Mouse (Mus musculus) T-cell, adult 2 months (primary cell): Measurements from ENCODE around the gene Grtp1.

Source experiments
- DNase-seq: peaks from one replicate; pipeline ENCODE4 v3.0.0; 2022; ENCODE audit warnings: low spot score

The Grtp1 gene

GRCm38 (mm10) chr8:13204371-13205140 is 4.1 kb upstream of the Grtp1 start:
- DNase-seq: no peak

GRCm38 (mm10) chr8:13203472-13203871 is 3.1 kb upstream of the Grtp1 start:
- peak; percentile 26 for DNase-seq

GRCm38 (mm10) chr8:13202806-13203205 is 2.4 kb upstream of the Grtp1 start:
- no peak for DNase-seq

- no peak for DNase-seq
Measured at GRCm38 (mm10) chr8:13202041-13202440, 1.6 kb upstream of the Grtp1 start.

GRCm38 (mm10) chr8:13201013-13201334 is 554 bp upstream of the Grtp1 start:
- DNase-seq: no peak

- no peak for DNase-seq
Measured at GRCm38 (mm10) chr8:13199385-13200061, 897 bp downstream of the Grtp1 start.

GRCm38 (mm10) chr8:13197493-13197892 is 2.9 kb downstream of the Grtp1 start:
- DNase-seq: no peak

GRCm38 (mm10) chr8:13194818-13195217 is 5.6 kb downstream of the Grtp1 start:
- no peak for DNase-seq

- DNase-seq: no peak
Measured at GRCm38 (mm10) chr8:13190235-13190634, 10.2 kb downstream of the Grtp1 start.

GRCm38 (mm10) chr8:13188857-13189256 is 11.6 kb downstream of the Grtp1 start:
- DNase-seq: no peak

- DNase-seq: no peak
Measured at GRCm38 (mm10) chr8:13188052-13188555, 12.3 kb downstream of the Grtp1 start.

GRCm38 (mm10) chr8:13187638-13188037 is 12.8 kb downstream of the Grtp1 start:
- no peak for DNase-seq

GRCm38 (mm10) chr8:13187229-13187628 is 13.2 kb downstream of the Grtp1 start:
- no peak for DNase-seq

GRCm38 (mm10) chr8:13186819-13187218 is 13.6 kb downstream of the Grtp1 start:
- no peak for DNase-seq

GRCm38 (mm10) chr8:13181691-13181976 is 18.8 kb downstream of the Grtp1 start:
- DNase-seq: no peak

- no peak for DNase-seq
Measured at GRCm38 (mm10) chr8:13180911-13181690, 19.3 kb downstream of the Grtp1 start.

- DNase-seq: no peak
Measured at GRCm38 (mm10) chr8:13180408-13180807, 20.0 kb downstream of the Grtp1 start.

GRCm38 (mm10) chr8:13179948-13180347 is 20.5 kb downstream of the Grtp1 start:
- no peak for DNase-seq

- DNase-seq: no peak
Measured at GRCm38 (mm10) chr8:13179482-13179881, 20.9 kb downstream of the Grtp1 start.

GRCm38 (mm10) chr8:13178137-13178536 is 22.3 kb downstream of the Grtp1 start:
- DNase-seq: no peak

GRCm38 (mm10) chr8:13177173-13177852 is 23.1 kb downstream of the Grtp1 start:
- no peak for DNase-seq

- no peak for DNase-seq
Measured at GRCm38 (mm10) chr8:13175650-13176049, 24.8 kb downstream of the Grtp1 start.
